Mouse (Mus musculus) large intestine, adult 2 months (tissue): ENCODE results near the gene Zbtb6. TPM values are rescaled to one million over a fixed set of nuclear protein-coding genes. Genes with fewer than 3 reads are reported as not detected.

Source experiments
- DNase-seq: peaks from one replicate; pipeline ENCODE4 v3.0.0-alpha.2; 2012; ENCODE audit warnings: low read depth, low spot score
- WGBS: fragments of 180-500 bp; shearing (Covaris S2); methylation state at CpG from one replicate; pipeline ENCODE4 v1.1.7; 2018; 5-methylcytosine and 5-hydroxymethylcytosine counted together
- polyA plus RNA-seq: library from polyadenylated mRNA; depleted of rRNA; stranded (reverse); fragments of >200 nt; gene quantifications from 2 replicates; pipeline ENCODE4 v1.2.3, GENCODE M21; 2012; rRNA removed

The Zbtb6 gene
- polyA plus RNA-seq, 1 experiment: 2.2 TPM

- peak; percentile 19 for DNase-seq
Observed at GRCm38 (mm10) chr2:37380189-37380588, 62.8 kb downstream of the Zbtb6 start.

GRCm38 (mm10) chr2:37376018-37376417 lies 67.0 kb downstream of the Zbtb6 start:
- WGBS: 92% methylated on average over 1 of the region's 1 CpGs
- DNase-seq: no peak

More at GRCm38 (mm10) chr2:37380189-37380588, 62.8 kb downstream of the Zbtb6 start:
- 48% methylated on average over 2 of the region's 2 CpGs for WGBS

Other genes starting within 250 kb of the Zbtb6 start
- not detected in 2 replicates for gene Olfr366, start 231.6 kb downstream of the Zbtb6 start, polyA plus RNA-seq
- not detected in 2 replicates for gene Olfr368, start 116.7 kb downstream of the Zbtb6 start, polyA plus RNA-seq
- gene Pdcl, start 83.8 kb downstream of the Zbtb6 start, polyA plus RNA-seq: 8.3 and 9.8 TPM in 2 replicates
- 3.5 and 6.6 TPM in 2 replicates for gene Rc3h2, start 20.3 kb downstream of the Zbtb6 start, polyA plus RNA-seq
- 0.97 and 2.1 TPM in 2 replicates for gene Zbtb26, start within 50 bp of the Zbtb6 start, polyA plus RNA-seq
- 5.0 and 7.4 TPM in 2 replicates for gene Rabgap1, start 108 bp upstream of the Zbtb6 start, polyA plus RNA-seq
- 0.04 and 0.12 TPM in 2 replicates for gene Gpr21, start 73.2 kb upstream of the Zbtb6 start, polyA plus RNA-seq